Mouse (Mus musculus) hindbrain, embryonic 11.5 days (tissue): ENCODE data around the gene M6pr. TPM values are rescaled to one million over a fixed set of nuclear protein-coding genes. Genes with fewer than 3 reads are reported as not detected.

ENCODE experiments used
- ATAC-seq: fragments of 200-750 bp; cut with Nextera tagmentation; 2 replicates; pipeline ENCODE4 v1.8.0; 2017; ENCODE audit warnings: mild to moderate bottlenecking, moderate TSS enrichment, moderate library complexity; ENCODE audit not compliant: low FRiP score
- DNase-seq: peaks from one replicate; pipeline ENCODE4 v3.0.0-alpha.2; 2015; ENCODE audit warnings: low spot score
- H3K27ac ChIP-seq: fragments of 300-500 bp; sonication (generic); 2 replicates; pipeline ENCODE4 v1.5.1; 2014; ENCODE audit warnings: mild to moderate bottlenecking, low read depth, low read length
- H3K27me3 ChIP-seq: fragments of 300-500 bp; sonication (generic); 2 replicates; pipeline ENCODE4 v1.6.1; 2014; ENCODE audit warnings: mild to moderate bottlenecking, low read length, moderate library complexity, mixed read lengths; ENCODE audit not compliant: control insufficient read depth, insufficient read depth
- H3K36me3 ChIP-seq: fragments of 300-500 bp; sonication (generic); 2 replicates; pipeline ENCODE4 v1.6.1; 2014; ENCODE audit warnings: mild to moderate bottlenecking, low read length, moderate library complexity, mixed read lengths; ENCODE audit not compliant: control insufficient read depth, insufficient read depth
- H3K4me1 ChIP-seq: fragments of 300-500 bp; sonication (generic); replicated peaks from 2 replicates; pipeline ENCODE4 v1.6.1; 2014; ENCODE audit warnings: low read length, mixed read lengths; ENCODE audit not compliant: control insufficient read depth, insufficient read depth
- H3K4me2 ChIP-seq: fragments of 300-500 bp; sonication (generic); replicated peaks from 2 replicates; pipeline ENCODE4 v1.6.1; 2014; ENCODE audit warnings: mild to moderate bottlenecking, low read depth, low read length
- H3K4me3 ChIP-seq: fragments of 300-500 bp; sonication (generic); 2 replicates; pipeline ENCODE4 v1.5.1; 2014; ENCODE audit warnings: low read depth, low read length
- H3K9ac ChIP-seq: fragments of 300-500 bp; sonication (generic); 2 replicates; pipeline ENCODE4 v1.6.1; 2014; ENCODE audit warnings: low read depth, low read length
- H3K9me3 ChIP-seq: fragments of 300-500 bp; sonication (generic); 2 replicates; pipeline ENCODE4 v1.6.1; 2016; ENCODE audit warnings: low read length; ENCODE audit not compliant: control insufficient read depth
- WGBS: fragments of 180-500 bp; shearing (Covaris S2); extraction: QIAGEN DNeasy Blood & Tissue Kit; methylation state at CpG from one replicate; pipeline ENCODE4 v1.1.7; 2014; 5-methylcytosine and 5-hydroxymethylcytosine counted together
- polyA plus RNA-seq: library from polyadenylated mRNA; unstranded; fragments of >200 nt; fragmentation: Nextera tagmentation; extraction: Ambion mirVana; gene quantifications from 2 replicates; pipeline ENCODE4 v1.2.1, GENCODE M21; 2014

Gene M6pr
- polyA plus RNA-seq, 1 experiment from 2014 or later: 84.4 TPM

GRCm38 (mm10) chr6:122293796-122294195, 14.7 kb upstream of the M6pr start:
- Histone ChIP-seq H3K9ac (no peak overlapping the region), H3K4me1 (no peaks in the 10 kb centered on the region), H3K4me3 (no peak overlapping the region), H3K27me3 (no peaks in the 10 kb centered on the region), H3K9me3 (no peaks in the 10 kb centered on the region), H3K27ac (no peak overlapping the region), H3K36me3 (no peaks in the 10 kb centered on the region), H3K4me2 (no peak overlapping the region)
- ATAC-seq: no peak
- WGBS: 91% methylated on average over 9 of the region's 9 CpGs
- no peak for DNase-seq

GRCm38 (mm10) chr6:122294290-122294689, 14.2 kb upstream of the M6pr start:
- H3K27me3 ChIP-seq: no peaks in the 10 kb centered on the region
- no peak for DNase-seq
- H3K4me2 ChIP-seq: no peak overlapping the region
- no peak overlapping the region for H3K9ac ChIP-seq
- no peak overlapping the region for H3K27ac ChIP-seq
- no peak for ATAC-seq
- no peak overlapping the region for H3K4me3 ChIP-seq
- no peaks in the 10 kb centered on the region for H3K9me3 ChIP-seq
- no peaks in the 10 kb centered on the region for H3K4me1 ChIP-seq
- WGBS: 77% methylated on average over 3 of the region's 3 CpGs
- no peaks in the 10 kb centered on the region for H3K36me3 ChIP-seq

- no peak overlapping the region for H3K9ac ChIP-seq
- no peak for ATAC-seq
- WGBS: 59% methylated on average over 9 of the region's 9 CpGs
These were observed 13.3 kb upstream of the M6pr start for GRCm38 (mm10) chr6:122295242-122295641.

GRCm38 (mm10) chr6:122296918-122297278, 11.6 kb upstream of the M6pr start:
- Histone ChIP-seq H3K4me3 (peak overlapping the region; percentile 40), H3K36me3 (no peaks in the 10 kb centered on the region), H3K27me3 (no peaks in the 10 kb centered on the region), H3K4me1 (no peaks in the 10 kb centered on the region), H3K9ac (peak overlapping the region; percentile 80), H3K9me3 (no peaks in the 10 kb centered on the region), H3K27ac (0 out of 2 replicates have a peak overlapping the region, but pooled peaks have one; percentile 20), H3K4me2 (peak overlapping the region; percentile 58)
- DNase-seq: no peak
- peak; percentile 25; the same call in 1 of the 2 replicates for ATAC-seq
- 35% methylated on average over 3 of the region's 3 CpGs for WGBS

More at GRCm38 (mm10) chr6:122295242-122295641, 13.3 kb upstream of the M6pr start:
- Histone ChIP-seq H3K27me3 (no peaks in the 10 kb centered on the region), H3K27ac (no peak overlapping the region), H3K36me3 (no peaks in the 10 kb centered on the region), H3K4me3 (no peak overlapping the region), H3K4me1 (no peaks in the 10 kb centered on the region), H3K4me2 (no peak overlapping the region), H3K9me3 (no peaks in the 10 kb centered on the region)
- DNase-seq: no peak

GRCm38 (mm10) chr6:122297279-122298222, 11.0 kb upstream of the M6pr start:
- H3K4me1 ChIP-seq: no peaks in the 10 kb centered on the region
- ATAC-seq: peak; percentile 87
- H3K27ac ChIP-seq: peak overlapping the region; percentile 33; the same call in 1 of the 2 replicates
- no peaks in the 10 kb centered on the region for H3K36me3 ChIP-seq
- H3K4me3 ChIP-seq: peak overlapping the region; percentile 40
- peak overlapping the region; percentile 80 for H3K9ac ChIP-seq
- no peaks in the 10 kb centered on the region for H3K27me3 ChIP-seq
- 8% methylated on average over 24 of the region's 25 CpGs for WGBS
- H3K9me3 ChIP-seq: no peaks in the 10 kb centered on the region
- peak; percentile 66 for DNase-seq
- H3K4me2 ChIP-seq: peak overlapping the region; percentile 58

GRCm38 (mm10) chr6:122298223-122298609, 10.3 kb upstream of the M6pr start:
- Histone ChIP-seq H3K4me1 (no peaks in the 10 kb centered on the region), H3K9ac (no peak overlapping the region; the same call in 1 of the 2 replicates), H3K4me2 (no peak overlapping the region)

GRCm38 (mm10) chr6:122299621-122300133, 8.8 kb upstream of the M6pr start:
- Histone ChIP-seq H3K9ac (no peak overlapping the region), H3K4me1 (no peaks in the 10 kb centered on the region), H3K27me3 (no peaks in the 10 kb centered on the region), H3K4me2 (no peak overlapping the region), H3K9me3 (no peaks in the 10 kb centered on the region), H3K27ac (no peak overlapping the region), H3K4me3 (no peak overlapping the region), H3K36me3 (no peaks in the 10 kb centered on the region)
- DNase-seq: no peak
- ATAC-seq: no peak
- 69% methylated on average over 3 of the region's 3 CpGs for WGBS

More at GRCm38 (mm10) chr6:122298223-122298609, 10.3 kb upstream of the M6pr start:
- DNase-seq: no peak
- WGBS: 51% methylated on average over 4 of the region's 4 CpGs
- H3K9me3 ChIP-seq: no peaks in the 10 kb centered on the region
- no peak overlapping the region for H3K4me3 ChIP-seq
- H3K27ac ChIP-seq: no peak overlapping the region
- no peaks in the 10 kb centered on the region for H3K27me3 ChIP-seq
- H3K36me3 ChIP-seq: no peaks in the 10 kb centered on the region
- peak; percentile 36 for ATAC-seq

GRCm38 (mm10) chr6:122302121-122302520, 6.4 kb upstream of the M6pr start:
- Histone ChIP-seq H3K36me3 (no peaks in the 10 kb centered on the region), H3K4me3 (no peak overlapping the region), H3K9me3 (no peaks in the 10 kb centered on the region), H3K4me1 (no peaks in the 10 kb centered on the region), H3K9ac (no peak overlapping the region), H3K27ac (no peak overlapping the region), H3K27me3 (no peaks in the 10 kb centered on the region), H3K4me2 (no peak overlapping the region)
- ATAC-seq: no peak
- DNase-seq: no peak
- WGBS: 58% methylated on average over 1 of the region's 1 CpGs
